Mouse (Mus musculus) E14TG2a.4 (cell line): Measurements from ENCODE around the gene Zfp57.
A peak's percentile ranks its signal among the peaks of the same experiment; 100 is the strongest.

Experiments used
- H3K27me3 ChIP-seq: 2 replicates; pipeline ENCODE4 v1.6.1; 2014; ENCODE audit warnings: low read length, control low read depth; ENCODE audit not compliant: insufficient read depth
- H3K36me3 ChIP-seq: 2 replicates; pipeline ENCODE4 v1.6.1; 2014; ENCODE audit warnings: low read length, control low read depth; ENCODE audit not compliant: insufficient read depth
- H3K4me1 ChIP-seq: replicated peaks from 2 replicates; pipeline ENCODE4 v1.6.1; 2014; ENCODE audit warnings: low read depth, low read length, control low read depth
- H3K4me3 ChIP-seq: replicated peaks from 2 replicates; pipeline ENCODE4 v1.5.1; 2014; ENCODE audit warnings: mild to moderate bottlenecking, low read length
- H3K9me3 ChIP-seq: 2 replicates; pipeline ENCODE4 v1.6.1; 2014; ENCODE audit warnings: low read length, control low read depth
- CTCF ChIP-seq: conservative IDR thresholded peaks from 2 replicates; pipeline ENCODE4 v1.5.1; 2014; ENCODE audit warnings: low read length
- NANOG ChIP-seq: IDR thresholded peaks from 2 replicates; pipeline ENCODE4 v1.6.1; 2014; ENCODE audit warnings: borderline replicate concordance, low read length, mixed read lengths
- POU5F1 ChIP-seq: IDR thresholded peaks from 2 replicates; pipeline ENCODE4 v1.6.1; 2014; ENCODE audit warnings: low read length, borderline replicate concordance

Zfp57 gene

GRCm38 (mm10) chr17:37046312-37047112, 45.5 kb downstream of the Zfp57 start:
- Histone ChIP-seq H3K4me3 (peak overlapping the region; percentile 95), H3K9me3 (no peaks in the 10 kb centered on the region), H3K4me1 (peaks cover 67% of the 10 kb centered on the region), H3K36me3 (peaks cover 31% of the 10 kb centered on the region), H3K27me3 (0 out of 2 replicates have a peak, but pooled peaks cover 2% of the 10 kb centered on the region)
- no peak for TF ChIP-seq CTCF
- no peak for TF ChIP-seq POU5F1

GRCm38 (mm10) chr17:37047332-37047976, 46.5 kb downstream of the Zfp57 start:
- Histone ChIP-seq H3K27me3 (0 out of 2 replicates have a peak, but pooled peaks cover 2% of the 10 kb centered on the region), H3K9me3 (no peaks in the 10 kb centered on the region), H3K4me3 (peak overlapping the region; percentile 95), H3K4me1 (peaks cover 76% of the 10 kb centered on the region), H3K36me3 (peaks cover 40% of the 10 kb centered on the region)
- TF ChIP-seq NANOG (no peak), POU5F1 (no peak), CTCF (no peak)

- Histone ChIP-seq H3K4me3 (peak overlapping the region; percentile 95), H3K9me3 (no peaks in the 10 kb centered on the region), H3K27me3 (0 out of 2 replicates have a peak, but pooled peaks cover 2% of the 10 kb centered on the region), H3K4me1 (peaks cover 81% of the 10 kb centered on the region), H3K36me3 (peaks cover 45% of the 10 kb centered on the region)
- TF ChIP-seq CTCF (no peak), POU5F1 (no peak), NANOG (no peak)
Observed at GRCm38 (mm10) chr17:37047981-37048380, 47.0 kb downstream of the Zfp57 start.

DNA sequence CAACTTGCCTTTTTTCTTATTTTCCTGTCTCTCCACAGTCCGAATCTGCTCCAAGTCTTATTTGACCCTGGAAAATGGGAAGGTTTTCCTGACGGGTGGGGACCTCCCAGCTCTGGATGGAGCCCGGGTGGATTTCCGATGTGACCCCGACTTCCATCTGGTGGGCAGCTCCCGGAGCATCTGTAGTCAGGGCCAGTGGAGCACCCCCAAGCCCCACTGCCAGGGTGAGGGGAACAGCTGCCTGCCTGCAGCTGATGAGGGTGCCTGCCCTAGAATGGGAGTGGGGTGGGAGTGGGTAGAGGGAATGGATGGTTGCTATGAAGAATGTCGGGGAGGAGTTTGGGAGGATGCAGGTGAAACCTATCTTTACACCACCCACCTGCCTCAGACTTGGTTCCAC, 47.4 kb downstream of the Zfp57 start:
- Histone ChIP-seq H3K9me3 (no peaks in the 10 kb centered on the region), H3K4me3 (peak overlapping the region; percentile 95), H3K36me3 (peaks cover 49% of the 10 kb centered on the region), H3K4me1 (peaks cover 84% of the 10 kb centered on the region), H3K27me3 (0 out of 2 replicates have a peak, but pooled peaks cover 2% of the 10 kb centered on the region)
- TF ChIP-seq CTCF (no peak), POU5F1 (no peak), NANOG (no peak)

DNA sequence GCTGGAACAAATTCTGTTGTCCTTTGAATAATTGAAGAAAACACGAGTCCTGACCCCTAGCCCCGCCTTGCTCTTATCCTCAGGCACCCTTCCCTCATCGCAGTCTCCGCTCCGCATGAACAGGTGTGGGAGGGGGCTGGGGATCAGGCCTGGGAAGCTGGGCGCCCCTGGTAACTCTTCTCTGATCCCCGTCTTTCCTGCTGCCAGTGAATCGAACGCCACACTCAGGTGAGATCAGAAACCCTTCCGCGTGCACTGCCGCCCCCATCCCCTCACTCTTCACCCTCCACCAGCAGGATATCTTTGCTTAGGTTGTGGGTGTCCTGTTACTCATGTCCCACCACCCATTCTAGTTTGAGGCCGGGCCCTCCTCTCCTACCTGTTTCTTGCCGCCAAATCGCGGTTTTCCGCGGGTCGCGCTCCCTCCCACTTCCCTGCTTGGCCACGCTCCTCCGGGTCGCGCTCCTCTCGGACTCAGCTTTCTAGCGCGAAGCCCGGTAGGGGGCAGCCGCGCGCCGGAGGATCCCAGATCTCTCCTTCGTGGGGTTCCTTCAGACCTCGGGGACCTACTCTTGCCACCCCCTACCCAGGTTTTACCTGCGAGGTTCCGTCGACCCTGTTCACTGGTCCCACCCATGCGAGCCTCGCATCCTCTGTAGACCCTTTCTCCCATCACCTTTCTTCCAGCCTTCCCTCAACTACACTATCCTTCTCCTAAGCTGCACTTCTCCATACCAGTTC, 48.8 kb downstream of the Zfp57 start:
- no peak for TF ChIP-seq POU5F1
- no peak for TF ChIP-seq NANOG
- TF ChIP-seq CTCF: peak; percentile 43

GRCm38 (mm10) chr17:37050399-37050798, 49.4 kb downstream of the Zfp57 start:
- Histone ChIP-seq H3K9me3 (no peaks in the 10 kb centered on the region), H3K4me3 (peak overlapping the region; percentile 80), H3K27me3 (0 out of 2 replicates have a peak, but pooled peaks cover 2% of the 10 kb centered on the region), H3K36me3 (peaks cover 69% of the 10 kb centered on the region), H3K4me1 (peaks cover 81% of the 10 kb centered on the region)
- TF ChIP-seq POU5F1: no peak

More for the DNA sequence above, 48.8 kb downstream of the Zfp57 start:
- H3K9me3 ChIP-seq: no peaks in the 10 kb centered on the region
- peaks cover 63% of the 10 kb centered on the region for H3K36me3 ChIP-seq
- H3K27me3 ChIP-seq: 0 out of 2 replicates have a peak, but pooled peaks cover 2% of the 10 kb centered on the region
- peaks cover 81% of the 10 kb centered on the region for H3K4me1 ChIP-seq
- H3K4me3 ChIP-seq: peak overlapping the region; percentile 80

DNA sequence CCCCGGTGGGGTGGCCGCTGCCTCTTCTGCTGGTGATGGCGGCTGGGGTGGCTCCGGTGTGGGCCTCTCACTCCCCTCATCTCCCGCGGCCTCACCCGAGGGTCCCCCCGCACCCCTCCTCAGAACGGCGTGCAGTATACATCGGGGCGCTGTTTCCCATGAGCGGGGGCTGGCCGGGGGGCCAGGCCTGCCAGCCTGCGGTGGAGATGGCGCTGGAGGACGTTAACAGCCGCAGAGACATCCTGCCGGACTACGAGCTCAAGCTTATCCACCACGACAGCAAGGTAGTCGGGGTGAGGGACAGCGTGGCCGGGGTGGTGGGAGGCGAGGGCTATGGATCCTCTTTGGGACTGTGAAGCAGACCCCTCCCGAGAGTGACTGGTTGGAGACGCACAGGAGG, 49.9 kb downstream of the Zfp57 start:
- Histone ChIP-seq H3K36me3 (peaks cover 74% of the 10 kb centered on the region), H3K4me3 (peak overlapping the region; percentile 80), H3K27me3 (0 out of 2 replicates have a peak, but pooled peaks cover 2% of the 10 kb centered on the region), H3K9me3 (no peaks in the 10 kb centered on the region), H3K4me1 (peaks cover 85% of the 10 kb centered on the region)
- TF ChIP-seq NANOG (no peak), POU5F1 (no peak), CTCF (no peak)

DNA sequence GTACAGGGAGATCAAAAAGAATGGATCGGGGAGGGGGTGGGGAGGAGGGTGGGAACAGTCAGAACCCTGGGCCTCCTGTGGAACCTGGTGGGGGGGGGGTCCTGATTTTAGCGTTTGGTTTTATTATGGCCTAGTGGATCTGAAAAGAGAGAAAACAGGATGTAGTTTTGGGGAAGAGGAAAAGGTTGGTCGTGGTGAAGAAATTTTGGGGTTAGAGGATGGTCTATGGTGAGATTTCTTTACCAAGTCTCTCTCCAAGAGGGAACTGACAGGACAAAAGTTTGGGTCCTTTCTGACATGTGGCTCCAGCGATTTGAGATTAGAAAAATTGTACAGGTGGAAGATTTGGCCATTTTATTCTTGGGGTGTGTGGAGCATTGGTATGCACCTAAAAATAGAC, 50.8 kb downstream of the Zfp57 start:
- Histone ChIP-seq H3K4me1 (peaks cover 92% of the 10 kb centered on the region), H3K36me3 (peaks cover 83% of the 10 kb centered on the region), H3K4me3 (0 out of 2 replicates have a peak overlapping the region, but pooled peaks have one; percentile 80), H3K9me3 (no peaks in the 10 kb centered on the region), H3K27me3 (0 out of 2 replicates have a peak, but pooled peaks cover 2% of the 10 kb centered on the region)
- TF ChIP-seq POU5F1: no peak
- TF ChIP-seq CTCF: no peak
- no peak for TF ChIP-seq NANOG
